Mouse (Mus musculus) splenic B cell, adult 2 months (primary cell): ENCODE data around the gene Tctn1.

Experiments
- DNase-seq: peaks from one replicate; pipeline ENCODE4 v3.0.0-alpha.2; 2011; ENCODE audit warnings: low read depth, low spot score
- H3K27me3 ChIP-seq: 2 replicates; pipeline ENCODE4 v1.6.1; 2012; ENCODE audit warnings: mild to moderate bottlenecking, low read length, moderate library complexity, mixed read lengths; ENCODE audit not compliant: control insufficient read depth, poor library complexity, insufficient read depth, severe bottlenecking
- H3K36me3 ChIP-seq: 2 replicates; pipeline ENCODE4 v1.6.1; 2012; ENCODE audit warnings: mild to moderate bottlenecking, low read length, moderate library complexity, mixed read lengths; ENCODE audit not compliant: control insufficient read depth, poor library complexity, insufficient read depth, severe bottlenecking

Gene Tctn1

DNA sequence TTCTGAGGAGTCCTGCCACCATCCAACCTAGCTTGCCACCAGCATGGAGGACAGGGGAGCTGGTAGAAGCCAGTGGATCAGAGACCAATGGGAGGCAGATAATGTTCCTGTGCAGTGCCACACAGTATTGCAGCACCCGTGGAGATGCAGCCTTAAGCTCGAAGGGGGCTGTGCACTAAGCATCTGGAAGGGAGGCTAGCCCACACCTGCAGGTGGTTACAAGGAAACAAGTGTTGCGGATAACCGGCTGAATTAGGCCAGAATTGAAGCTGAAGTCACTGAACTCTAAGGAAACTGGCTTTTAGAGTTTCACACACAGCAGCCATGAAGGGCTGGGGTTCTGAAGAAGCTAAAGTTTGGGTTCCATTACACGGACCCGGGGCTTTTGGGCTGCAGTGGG lies 55.4 kb downstream of the Tctn1 start:
- DNase-seq, result peak; percentile 30
- Histone ChIP-seq H3K27me3 (no peaks in the 10 kb centered on the region), H3K36me3 (peaks cover 5% of the 10 kb centered on the region)

- H3K36me3 ChIP-seq, result no peaks in the 10 kb centered on the region
Measured at GRCm38 (mm10) chr5:122206475-122206874, 57.8 kb downstream of the Tctn1 start, which contains the start of gene Hvcn1. Hvcn1 (plus strand) TSS chr5:122206804.

GRCm38 (mm10) chr5:122204180-122204579 lies 60.1 kb downstream of the Tctn1 start:
- Histone ChIP-seq H3K27me3 (no peaks in the 10 kb centered on the region), H3K36me3 (no peaks in the 10 kb centered on the region)
- no peak for DNase-seq

More at GRCm38 (mm10) chr5:122206475-122206874, 57.8 kb downstream of the Tctn1 start, which contains the start of gene Hvcn1:
- H3K27me3 ChIP-seq, result no peaks in the 10 kb centered on the region
- peak; percentile 55 for DNase-seq

DNA sequence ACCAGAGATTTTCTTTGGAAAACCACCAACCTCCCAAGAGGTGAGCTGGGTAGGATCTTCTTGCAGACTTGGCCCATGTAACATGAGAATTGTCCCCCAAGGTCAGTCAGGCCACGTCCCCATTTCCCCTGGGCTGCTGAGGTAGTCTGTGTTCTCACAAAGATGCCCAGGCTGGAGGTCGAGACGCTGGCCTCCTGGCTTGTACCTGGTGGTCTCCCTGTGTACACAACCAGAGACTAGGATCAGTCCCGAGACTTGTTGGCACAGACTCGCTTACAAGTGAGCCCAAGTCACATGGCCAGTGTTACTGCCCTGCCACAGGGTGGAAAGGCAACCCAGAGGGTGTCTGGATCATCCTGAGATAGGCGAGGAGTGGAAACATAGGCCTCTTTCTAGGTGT lies 62.4 kb downstream of the Tctn1 start:
- Histone ChIP-seq H3K36me3 (no peaks in the 10 kb centered on the region), H3K27me3 (no peaks in the 10 kb centered on the region)
- DNase-seq, result no peak

GRCm38 (mm10) chr5:122200872-122201271 lies 63.4 kb downstream of the Tctn1 start:
- no peaks in the 10 kb centered on the region for H3K27me3 ChIP-seq

GRCm38 (mm10) chr5:122192347-122192746 lies 71.9 kb downstream of the Tctn1 start:
- peak; percentile 76 for DNase-seq
- no peaks in the 10 kb centered on the region for H3K36me3 ChIP-seq
- no peaks in the 10 kb centered on the region for H3K27me3 ChIP-seq

More at GRCm38 (mm10) chr5:122200872-122201271, 63.4 kb downstream of the Tctn1 start:
- H3K36me3 ChIP-seq, result no peaks in the 10 kb centered on the region
- DNase-seq, result no peak

DNA sequence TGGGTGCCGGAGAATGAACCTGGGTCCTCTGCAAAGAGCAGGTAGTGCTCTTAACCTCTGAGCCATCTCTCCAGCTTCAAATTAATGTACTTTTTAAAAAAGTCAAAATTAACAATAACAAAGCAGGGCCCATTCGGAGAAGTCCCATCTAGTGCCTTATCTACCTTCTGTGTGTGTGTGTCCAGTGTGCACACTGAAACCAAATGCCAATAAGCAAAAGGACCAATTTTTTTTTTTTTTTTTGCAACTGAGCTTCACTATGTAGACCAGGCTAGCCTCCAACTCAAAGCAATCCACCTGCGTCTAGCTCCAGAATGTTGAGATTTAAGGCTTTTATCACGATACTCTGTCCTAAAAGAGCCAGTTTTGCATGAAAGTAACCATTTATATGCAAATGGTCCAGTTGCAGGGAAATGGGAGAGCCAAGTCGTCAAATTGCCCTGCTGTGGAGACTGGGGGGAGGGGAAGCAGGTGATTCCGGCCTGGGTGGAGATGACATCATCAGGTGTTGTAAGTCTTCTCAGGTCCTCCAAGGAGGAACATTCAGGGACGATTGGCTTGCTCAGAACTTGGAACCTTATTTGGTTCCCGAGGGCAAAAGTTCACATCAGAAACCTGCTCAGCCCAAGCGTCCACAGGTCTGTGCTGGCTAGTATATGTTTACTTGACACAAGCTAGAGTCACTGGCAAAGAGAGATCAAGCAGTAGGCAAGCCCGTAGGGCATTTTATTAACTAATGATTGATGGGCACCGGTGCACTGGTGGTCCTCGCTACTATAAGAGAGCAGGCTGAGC lies 72.8 kb downstream of the Tctn1 start:
- Histone ChIP-seq H3K27me3 (no peaks in the 10 kb centered on the region), H3K36me3 (no peaks in the 10 kb centered on the region)
- DNase-seq, result no peak

GRCm38 (mm10) chr5:122190465-122190864 lies 73.8 kb downstream of the Tctn1 start:
- no peaks in the 10 kb centered on the region for H3K36me3 ChIP-seq
- no peaks in the 10 kb centered on the region for H3K27me3 ChIP-seq
- no peak for DNase-seq

DNA sequence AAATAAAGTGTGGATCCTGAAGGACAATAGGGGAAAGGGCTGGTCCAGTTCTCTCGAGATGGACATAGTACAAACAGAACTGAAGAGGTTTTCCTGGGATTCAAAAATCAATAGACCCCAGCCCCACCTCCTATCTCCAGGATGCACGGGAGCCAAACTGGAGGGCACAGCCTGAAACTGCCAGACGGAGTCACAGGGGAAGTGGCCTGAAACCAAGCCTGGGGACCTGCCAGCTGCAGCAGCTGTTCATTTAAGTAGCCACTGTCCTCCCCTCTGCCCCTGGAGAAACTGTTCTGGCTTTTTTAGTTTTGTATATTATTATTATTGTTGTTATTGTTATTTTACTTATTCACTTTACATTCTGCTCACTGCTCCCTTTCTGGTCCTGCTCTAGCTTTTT lies 75.1 kb downstream of the Tctn1 start:
- Histone ChIP-seq H3K36me3 (no peaks in the 10 kb centered on the region), H3K27me3 (no peaks in the 10 kb centered on the region)
- DNase-seq, result no peak
